Mouse (Mus musculus) NIH3T3 (cell line): Measurements from ENCODE around the gene Slc47a2.
"Not testable (repeated sequence)": the region's sequence is repeated elsewhere in the genome, so short reads cannot be mapped to it uniquely, and the experiment has no call there.

Source experiments
- DNase-seq: peaks from one replicate; pipeline ENCODE4 v3.0.0-alpha.2; 2012; ENCODE audit warnings: low read depth

Slc47a2 gene

DNA sequence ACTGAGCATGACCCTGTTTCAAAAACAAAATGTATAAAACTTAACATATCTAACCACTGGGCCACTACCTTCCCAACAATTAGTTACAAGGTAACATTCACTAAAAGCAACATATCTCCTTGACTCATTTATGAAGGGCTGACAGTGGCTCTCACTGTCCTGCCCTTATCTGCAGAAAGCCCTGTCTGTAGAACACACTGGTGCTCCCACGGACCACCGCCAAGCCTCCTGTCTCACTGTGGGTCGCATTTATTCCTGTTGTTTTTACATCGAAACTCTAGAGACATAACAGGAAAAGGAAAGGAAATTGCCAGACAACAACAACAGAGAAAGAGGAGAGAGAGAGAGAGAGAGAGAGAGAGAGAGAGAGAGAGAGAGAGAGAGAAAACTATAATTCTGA is 1.4 kb downstream of the Slc47a2 start:
- no peak for DNase-seq

DNA sequence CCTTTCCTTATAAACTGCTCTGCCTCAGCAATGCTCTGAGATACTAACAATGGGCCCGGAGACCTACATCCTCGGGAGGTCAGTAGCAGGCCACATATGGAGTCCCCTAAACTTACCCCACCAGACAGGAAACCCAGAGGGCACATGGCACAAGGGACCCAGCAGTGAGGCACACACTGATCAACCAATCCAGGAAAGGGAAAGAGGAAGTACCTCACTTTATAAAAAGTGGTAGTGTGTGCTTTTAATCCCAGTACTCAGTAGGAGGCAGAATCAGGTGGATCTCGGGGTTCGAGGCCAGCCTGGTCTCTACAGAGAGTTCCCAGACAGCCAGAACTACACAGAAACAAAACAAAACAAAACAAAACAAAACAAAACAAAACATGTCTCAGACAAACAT is 2.3 kb downstream of the Slc47a2 start:
- DNase-seq = no peak

DNA sequence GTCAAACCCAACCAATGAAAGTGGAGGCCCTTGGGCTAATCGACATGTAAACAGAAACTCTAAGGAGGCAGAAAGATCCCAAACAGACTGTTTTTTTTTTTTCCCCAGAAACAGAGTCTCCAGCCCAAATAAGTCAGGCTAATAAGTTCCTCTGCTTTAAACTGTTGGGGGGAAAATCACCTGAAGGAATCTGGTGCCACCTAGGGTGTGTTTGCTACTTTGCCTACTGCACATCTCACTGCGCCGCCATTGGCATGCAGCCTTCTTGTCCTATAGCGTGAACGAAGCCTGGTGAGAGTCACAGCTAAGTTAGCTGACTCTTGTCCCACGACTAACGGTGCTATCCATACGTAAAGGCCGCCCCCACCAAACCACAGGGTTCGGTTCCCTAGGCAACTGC is 5.1 kb downstream of the Slc47a2 start:
- peak; percentile 59 for DNase-seq

DNA sequence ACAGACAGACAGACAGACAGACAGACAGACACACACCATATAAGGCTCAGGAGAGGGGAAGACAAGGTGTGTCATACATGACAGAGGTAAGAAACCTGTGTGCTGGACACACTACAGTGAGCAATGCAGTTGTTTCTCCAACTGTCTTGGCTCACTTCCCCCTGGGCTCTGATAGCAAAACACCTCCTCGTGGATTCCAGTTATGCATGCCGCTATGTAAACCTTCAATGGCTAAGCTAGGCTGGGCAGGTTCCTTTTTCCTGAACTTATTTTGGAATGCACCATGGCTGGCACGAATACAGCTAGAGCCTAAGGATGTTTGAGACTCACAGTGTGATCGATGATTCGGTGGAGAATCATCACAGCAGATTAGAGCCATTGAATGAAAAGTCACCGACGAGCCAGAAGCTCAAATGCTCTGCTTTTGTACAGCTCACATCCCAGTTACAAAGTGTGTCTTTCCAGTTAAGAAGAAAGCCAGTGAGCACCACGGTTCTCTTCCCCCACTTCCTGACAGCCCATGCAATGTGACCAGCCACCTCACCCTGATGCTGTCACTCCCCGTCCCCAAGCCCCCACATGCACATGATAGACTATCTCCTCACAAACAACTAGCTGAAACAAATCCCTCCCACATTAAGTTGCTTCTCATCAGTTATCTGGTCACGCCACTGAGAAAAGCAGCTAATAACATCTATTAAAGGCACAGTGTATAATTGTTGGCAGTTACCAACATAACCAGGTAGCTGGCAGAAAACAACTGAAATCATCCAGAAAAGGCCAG is 21.6 kb downstream of the Slc47a2 start:
- DNase-seq = no peak

DNA sequence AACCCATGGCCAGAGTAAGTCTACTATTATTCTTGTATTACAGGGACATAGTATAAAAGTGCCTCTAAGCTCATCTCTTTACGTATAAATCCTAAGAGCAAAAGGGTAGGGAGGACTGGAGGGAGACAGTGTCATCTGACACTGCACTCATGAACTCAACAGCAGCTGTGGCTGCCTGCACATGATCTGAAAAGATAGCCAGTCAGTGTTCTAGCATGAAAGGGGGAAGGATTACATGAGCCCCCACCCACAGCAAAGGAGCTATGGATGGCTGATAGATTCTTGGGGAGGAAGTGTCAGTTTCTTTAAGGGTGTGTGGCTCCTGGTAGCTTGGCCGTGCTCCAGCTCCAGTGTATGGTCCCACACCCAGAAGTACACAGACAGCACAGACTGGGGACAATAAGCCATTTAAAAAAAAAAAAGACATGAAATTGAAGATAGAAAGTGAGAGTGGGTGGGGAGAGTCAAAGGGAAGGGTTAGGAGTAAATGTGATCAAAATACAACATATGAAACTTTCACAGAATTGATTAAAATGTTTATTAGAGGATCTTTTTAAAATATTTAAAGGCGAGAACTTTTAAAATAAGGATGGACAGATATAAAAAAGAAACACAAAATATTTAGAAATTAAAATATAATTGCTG is 22.6 kb downstream of the Slc47a2 start:
- DNase-seq = no peak

DNA sequence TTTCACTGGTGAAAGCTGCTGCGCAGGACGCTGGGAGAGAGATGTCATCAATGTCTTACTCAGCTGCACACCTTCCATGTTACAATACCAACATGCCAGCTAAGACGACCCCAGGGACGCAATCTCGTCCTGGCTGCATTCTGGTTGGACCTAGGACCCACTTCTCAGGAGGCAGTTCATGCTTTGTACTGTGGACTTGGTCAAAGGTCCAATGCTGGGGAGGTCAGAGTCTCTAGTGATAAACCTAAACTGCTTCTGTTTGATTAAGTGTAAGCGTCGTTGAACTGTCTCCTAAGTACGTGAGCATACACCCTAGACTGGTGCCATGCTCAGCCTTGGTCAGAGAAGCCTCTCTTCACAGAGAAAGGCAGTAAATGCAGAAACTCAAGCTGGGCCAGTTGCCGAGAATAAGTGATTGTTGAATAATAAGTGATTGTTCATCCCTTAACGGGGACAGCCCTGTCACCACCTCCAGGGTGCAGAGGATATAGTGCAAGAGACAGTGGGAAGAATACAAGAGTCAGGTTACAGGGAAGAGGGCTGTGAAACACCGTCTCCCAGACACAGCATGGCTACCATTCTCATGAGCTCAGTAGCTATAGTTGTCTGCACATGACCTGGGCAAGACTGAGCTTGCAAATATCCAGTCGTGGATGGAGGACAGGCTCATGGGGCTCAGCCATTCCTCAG is 23.3 kb downstream of the Slc47a2 start:
- DNase-seq = no peak

DNA sequence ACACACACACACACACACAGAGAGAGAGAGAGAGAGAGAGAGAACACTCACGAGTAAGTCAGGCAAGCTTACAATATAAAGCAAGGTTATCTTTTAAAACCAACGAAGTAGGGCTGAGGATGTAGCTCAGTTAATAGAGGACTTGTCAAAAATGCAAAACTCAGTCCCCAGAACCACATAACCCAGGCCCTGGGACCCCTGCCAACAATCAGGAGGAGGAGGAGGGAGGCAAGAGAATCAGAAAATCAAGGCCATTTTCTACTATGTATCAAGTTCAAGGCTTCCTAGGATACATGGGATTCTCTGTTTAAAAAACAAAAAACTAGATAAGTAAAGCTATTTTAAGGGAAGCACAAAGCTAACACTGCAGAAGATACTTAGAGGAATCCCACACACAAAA is 25.8 kb downstream of the Slc47a2 start:
- DNase-seq = no peak

DNA sequence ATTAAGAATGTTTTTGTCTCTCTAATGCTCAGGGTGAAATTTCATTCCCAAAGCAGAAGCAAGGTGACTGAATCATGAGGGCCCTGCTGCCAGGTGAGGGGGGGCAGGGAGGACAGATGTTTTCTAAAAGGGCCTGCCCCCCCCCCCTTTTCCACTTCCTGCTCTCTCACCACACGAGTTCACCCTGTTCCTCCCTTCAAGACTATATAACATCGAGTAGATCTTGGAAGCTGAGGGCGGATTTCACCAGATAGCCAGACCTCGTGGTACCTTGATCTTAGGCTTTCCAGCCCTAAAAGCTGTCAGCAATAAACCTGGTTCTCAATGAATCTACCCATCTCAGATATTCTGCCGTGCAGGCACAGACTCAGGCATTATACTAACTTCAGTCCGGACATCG is 32.3 kb downstream of the Slc47a2 start:
- DNase-seq = no peak

DNA sequence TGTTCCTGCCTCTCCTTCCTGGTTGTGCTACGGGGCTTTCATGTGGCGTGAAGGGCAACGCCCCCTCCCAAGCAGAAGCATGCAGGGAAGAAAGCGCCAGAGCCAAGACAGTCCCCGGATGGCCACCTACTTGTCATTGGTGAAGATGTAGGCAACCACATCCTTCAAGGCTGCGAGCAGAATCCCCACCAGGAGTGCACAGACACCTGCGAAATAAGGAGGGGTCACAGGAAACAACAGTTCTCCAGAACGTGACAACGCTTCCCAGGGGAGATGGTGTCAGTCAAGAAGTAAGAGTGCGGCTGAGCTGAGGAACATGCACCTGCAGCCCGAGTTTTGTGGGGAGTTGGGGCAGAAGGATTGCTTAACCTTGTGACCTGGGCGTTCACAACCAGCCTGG is 32.8 kb downstream of the Slc47a2 start:
- no peak for DNase-seq

DNA sequence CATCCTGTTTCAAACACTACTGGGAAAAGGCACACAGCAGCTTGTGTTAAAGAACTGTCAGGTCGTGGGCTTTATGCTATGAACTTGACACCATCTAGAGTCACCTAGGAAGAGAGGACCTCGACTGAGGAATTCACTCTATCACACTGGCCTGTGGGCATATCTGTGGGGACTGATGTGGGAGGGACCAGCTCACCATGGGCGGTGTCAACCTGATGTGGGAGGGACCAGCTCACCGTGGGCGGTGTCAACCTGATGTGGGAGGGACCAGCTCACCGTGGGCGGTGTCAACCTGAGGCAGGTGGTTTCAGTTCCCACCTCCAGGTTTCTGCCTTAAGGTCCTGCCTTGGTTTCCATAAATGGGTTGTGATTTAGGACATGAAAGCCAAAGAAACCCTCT is 34.9 kb downstream of the Slc47a2 start:
- no peak for DNase-seq

DNA sequence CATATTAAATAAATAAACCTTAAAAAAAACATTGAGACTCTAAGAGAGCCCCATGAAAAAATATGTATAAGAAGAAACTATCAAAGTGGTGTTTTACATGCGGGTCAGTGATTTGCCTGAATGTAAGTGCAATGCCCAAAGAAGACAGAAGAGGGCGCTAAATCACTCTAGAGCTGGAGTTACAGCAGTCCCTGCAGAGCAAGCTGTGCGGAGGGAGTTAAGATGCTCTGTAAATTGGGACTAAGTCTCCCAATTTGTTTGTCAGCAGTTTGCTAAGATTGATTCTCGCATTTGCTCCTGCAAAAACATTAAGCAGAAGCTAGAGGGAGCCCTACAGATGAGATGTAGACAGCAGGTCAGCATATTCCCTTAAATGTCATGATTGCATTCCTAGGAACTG is 37.3 kb downstream of the Slc47a2 start:
- DNase-seq = peak; percentile 52

DNA sequence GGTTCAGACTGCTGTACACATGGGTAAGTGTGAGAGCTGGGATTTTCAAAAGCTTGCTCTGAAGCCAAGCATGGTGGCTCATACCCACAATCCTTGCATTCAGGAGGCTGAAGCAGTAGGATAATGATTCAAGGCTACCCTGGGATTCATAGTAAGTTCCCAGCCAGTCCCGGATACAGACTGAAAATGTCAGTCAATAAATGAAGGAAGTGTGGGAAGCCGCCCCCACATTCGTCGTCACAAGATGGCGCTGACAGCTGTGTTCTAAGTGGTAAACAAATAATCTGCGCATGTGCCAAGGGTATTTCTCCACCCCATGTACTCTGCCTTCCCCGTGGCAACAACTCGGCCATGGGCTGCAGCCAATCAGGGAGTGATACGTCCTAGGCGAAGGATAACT is 38.1 kb downstream of the Slc47a2 start:
- not testable (repeated sequence) for DNase-seq

DNA sequence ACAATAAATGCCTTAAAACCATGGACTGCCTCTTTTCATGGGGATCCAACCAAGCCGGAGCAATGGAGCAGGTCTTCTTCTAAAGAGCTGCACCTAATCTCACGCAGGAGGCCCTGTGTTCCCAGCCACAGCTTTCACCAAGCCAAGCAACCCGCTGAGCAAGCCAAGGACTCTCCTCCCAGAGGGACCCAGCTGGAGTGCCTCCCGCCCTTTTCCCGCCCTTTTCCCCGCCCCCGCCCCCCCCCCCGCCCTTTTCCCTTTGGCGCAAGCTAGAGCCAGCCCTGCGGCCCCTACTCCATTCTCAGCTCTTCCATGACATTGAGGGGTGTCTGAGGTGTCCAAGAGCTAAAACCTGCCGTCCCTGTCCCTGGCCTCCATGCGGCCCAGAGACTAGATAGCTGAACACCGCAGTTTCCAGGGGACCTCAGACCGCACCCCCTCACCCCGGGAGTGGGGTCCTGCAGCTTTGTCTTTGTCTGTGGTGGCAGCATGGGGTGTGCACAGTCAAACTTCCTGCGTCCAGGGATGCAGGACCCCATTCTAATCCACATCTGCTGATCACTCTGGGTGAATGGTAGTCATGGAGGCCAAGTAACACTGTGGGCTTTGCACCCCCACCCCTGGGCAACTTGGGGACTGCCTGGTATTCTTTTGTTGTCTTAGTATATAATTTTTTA is 41.8 kb downstream of the Slc47a2 start:
- peak; percentile 23 for DNase-seq

DNA sequence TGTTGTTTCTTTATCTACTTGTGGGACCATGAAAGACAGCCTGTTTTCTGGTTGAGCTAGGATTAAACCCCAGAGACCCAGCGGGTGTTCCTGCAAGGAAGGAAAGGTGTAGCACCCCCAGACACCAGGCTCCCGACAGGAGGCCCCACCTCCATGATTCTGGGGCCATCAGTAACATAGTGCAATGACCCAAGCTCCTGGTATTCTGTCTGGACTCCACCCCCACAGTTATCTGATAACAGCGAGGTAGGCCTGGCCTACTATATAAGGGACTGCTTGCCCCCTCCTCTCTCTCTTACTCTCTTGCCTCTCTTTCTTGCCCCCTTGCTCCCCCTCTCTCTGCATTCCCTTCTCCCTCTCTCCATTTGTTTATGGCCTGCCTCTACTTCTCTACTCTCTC is 42.5 kb downstream of the Slc47a2 start:
- DNase-seq = no peak

DNA sequence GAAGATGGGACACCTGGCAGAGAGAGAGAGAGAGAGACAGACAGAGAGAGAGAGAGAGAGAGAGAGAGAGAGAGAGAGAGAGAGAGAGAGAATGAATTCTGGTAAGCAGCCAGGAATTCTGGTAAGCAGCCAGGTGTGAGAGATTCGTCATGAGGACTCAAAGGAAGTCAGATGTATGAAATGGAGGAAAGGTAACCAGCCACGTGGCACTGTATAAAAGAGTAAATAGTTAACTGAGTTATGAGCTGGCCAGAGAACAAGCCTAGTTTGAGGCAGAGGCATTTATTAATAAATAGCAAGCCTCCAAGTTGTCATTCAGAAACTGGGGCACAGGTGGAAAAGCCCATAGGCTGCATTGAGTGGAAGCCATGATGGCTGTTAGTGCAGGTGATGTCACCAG is 44.8 kb downstream of the Slc47a2 start:
- no peak for DNase-seq

DNA sequence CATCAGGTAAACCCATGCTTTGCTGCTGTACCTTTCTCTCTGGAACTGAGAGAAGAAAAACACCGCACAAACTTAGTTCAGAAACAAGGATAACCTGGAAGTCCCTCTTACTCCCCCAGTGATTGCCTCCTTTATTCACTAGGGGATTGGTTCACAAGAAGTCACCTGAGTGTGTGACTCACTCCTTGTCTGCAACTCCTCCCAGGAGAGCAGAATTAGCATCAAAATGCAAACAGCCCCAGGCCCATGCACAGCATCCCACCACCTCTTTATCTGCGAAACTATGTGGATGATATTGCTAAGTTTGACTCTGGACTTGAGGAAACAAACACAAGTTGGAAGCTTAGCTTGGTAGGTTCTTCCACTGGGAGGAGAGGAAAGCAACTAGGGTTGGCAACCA is 45.3 kb downstream of the Slc47a2 start:
- DNase-seq = no peak

DNA sequence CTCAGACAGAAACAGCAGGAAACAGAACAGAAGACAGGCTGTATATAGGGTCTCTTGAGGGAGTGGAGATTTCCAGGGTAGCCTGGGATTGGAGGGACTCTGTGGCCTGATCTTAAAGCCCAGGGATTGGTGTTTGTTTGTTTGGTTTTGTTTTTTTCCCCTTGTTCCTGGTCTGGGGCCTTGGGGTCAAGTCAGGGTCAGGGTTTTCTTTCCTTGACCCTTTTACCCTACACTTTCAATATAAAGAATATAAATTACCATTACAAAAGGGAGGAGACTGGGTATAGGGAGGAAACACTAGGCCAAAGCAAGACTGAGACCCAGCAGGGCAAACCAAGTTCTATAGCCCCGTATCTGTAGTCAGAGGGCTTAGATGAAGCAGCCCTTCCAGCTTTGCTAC is 46.1 kb downstream of the Slc47a2 start:
- DNase-seq = no peak

DNA sequence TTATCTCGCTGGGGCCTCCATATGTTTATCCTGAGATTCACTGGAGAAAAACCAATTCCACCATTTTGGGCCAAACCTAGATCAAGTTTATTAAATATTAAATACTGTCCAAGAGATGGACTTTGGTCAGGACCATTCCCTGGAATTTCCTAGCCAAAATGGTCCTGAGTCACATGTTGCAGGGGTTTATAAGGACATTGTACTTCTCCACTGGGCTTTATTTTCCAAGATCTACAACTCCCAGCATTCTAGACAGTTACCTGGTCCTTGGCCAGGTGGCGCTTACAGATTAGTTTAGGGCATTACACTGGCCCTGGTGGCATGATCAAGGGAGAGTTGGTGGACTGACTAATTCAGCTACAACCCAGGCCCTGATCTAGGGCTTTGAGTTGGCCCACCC is 47.1 kb downstream of the Slc47a2 start:
- DNase-seq = no peak

DNA sequence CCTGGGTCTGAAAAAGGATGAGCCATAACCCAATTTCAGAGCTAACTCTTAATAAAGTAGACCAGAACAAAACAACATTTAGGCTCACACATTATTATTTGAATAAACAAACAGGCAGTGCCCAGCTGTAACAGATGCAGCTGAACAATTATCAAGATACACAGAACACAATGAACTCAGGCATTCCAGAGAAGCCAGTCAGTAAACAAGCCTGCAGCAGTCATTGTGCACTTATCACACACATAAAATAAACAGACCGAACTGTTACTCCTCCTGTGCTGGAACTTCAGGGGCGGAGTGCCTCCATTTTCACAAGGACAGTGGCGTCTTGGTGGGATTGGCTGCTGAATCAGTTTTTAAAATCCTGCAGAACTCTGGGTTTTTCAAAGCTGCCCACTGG is 48.2 kb downstream of the Slc47a2 start:
- no peak for DNase-seq

DNA sequence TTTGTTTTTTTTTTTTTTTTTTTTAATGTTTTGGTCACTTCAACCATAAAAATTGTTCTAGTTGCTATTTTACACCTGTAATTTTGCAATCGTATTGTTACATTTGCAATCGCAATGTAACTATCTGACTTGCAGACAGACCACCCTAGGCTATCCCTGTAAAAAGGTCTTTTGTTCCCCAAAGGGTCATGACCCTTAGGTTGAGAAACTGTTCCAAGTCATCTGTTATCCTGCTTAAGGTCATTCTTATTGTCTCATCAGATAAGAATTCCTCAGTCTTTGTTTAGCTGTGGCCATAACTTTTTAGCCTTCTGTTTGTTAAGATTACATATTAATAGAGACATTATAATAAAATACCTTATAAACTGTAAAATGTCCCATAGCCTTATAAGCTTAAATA is 49.4 kb downstream of the Slc47a2 start:
- DNase-seq = no peak

DNA sequence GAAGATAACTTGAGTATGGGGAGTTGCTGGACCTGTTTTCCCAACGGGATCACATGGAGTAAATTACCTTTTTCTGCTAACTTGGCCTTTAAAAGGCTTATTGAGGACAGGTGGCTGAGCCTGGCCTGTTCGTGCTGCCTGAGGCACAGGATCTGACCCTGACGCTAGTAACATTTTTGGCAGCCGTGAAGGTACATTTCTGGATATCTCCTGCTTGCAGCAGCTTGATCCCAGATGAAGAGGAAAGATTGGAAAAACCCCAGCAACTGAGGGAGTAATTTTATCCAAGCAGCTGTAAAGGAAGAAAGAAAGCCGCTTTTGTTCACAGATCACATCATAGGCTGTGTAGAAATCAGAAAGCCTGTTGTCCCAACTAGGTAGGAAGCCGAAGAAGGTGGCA is 58.3 kb downstream of the Slc47a2 start:
- peak; percentile 37 for DNase-seq

DNA sequence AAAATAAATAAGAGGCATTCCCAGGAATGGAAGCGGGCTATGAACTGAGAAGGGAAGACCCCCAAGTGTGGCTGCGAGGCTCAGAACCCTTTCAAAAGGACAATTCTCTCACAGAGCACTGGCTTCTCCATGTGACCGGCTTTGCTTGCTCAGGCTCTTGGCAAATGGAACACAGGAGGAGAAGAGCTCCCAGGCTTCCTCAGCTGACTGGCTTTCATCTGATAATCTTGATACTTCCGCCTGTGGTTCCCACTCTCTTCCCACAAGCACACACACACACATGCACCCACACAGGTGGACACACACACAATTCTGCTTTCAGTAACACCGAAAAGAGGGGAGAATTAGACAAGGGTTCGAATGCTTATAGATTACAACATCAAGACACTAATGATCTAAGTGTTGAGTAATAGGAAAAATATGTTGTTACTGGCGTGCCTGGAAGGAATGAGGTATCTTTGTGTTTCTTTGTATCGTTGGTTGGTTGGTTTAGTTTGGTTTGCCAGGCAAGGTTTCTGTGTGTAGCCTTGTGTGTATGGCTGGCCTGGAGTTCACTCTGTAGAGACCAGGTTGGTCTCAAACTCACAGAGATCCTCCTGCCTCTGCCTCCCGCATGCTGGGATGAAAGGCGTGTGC is 59.1 kb downstream of the Slc47a2 start:
- peak; percentile 54 for DNase-seq
